Mouse (Mus musculus): ENCODE data around the gene Eri3.
A peak's percentile ranks its signal among the peaks of the same experiment; 100 is the strongest.

Gene Eri3

GRCm38 (mm10) chr4:117657646-117658045 is 107.5 kb downstream of the Eri3 start:
- DNase-seq (ENCODE audit: low spot score), result no peak

GRCm38 (mm10) chr4:117658582-117659444 is 108.6 kb downstream of the Eri3 start:
- no peak for DNase-seq (ENCODE audit: low spot score)

DNA sequence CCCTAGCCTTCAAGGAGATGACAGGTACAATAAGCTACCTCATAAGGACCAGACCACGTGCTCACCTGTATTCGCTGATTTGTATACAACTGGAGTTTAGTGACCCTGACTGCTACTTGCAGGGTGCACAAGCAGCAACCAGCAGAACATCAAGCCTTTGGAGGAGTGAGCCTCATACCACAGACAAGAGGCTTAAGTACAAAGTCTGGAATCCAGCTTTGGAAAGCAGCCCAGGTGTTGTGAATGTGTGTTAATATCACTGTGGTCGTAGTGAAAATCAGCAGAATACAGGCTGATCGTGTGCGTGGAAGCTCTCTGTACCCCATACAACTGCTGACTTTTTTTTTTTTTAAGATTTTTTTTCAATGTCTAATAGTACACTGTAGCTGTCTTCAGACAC is 109.8 kb downstream of the Eri3 start:
- no peak for DNase-seq (ENCODE audit: low spot score)

GRCm38 (mm10) chr4:117664411-117665137 is 114.4 kb downstream of the Eri3 start:
- DNase-seq (ENCODE audit: low spot score), result no peak

DNA sequence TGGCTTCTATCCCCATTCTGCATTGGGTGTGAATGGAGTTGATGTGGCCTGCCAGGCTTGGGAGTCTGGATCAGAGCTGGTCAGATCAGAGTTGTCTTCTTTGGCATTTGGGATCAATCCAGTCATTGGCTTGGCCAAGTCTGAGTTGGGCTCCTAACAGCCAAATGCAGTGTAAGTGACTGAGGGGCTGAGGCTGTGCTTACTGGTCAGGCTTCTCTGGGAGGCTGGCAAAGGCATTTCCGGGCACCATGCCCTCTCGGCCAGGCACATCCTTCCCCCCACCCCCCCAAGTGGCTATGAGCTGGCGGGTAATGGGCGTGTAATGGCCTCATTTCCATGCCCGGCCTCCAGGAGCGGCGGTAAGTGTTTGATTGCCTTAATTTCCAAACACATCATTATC is 115.4 kb downstream of the Eri3 start:
- peak; percentile 8 for DNase-seq (ENCODE audit: low spot score)

- DNase-seq (ENCODE audit: low spot score), result no peak
Measured at GRCm38 (mm10) chr4:117666054-117666453, 115.9 kb downstream of the Eri3 start.

- no peak for DNase-seq (ENCODE audit: low spot score)
Measured at GRCm38 (mm10) chr4:117669874-117670273, 119.7 kb downstream of the Eri3 start.

DNA sequence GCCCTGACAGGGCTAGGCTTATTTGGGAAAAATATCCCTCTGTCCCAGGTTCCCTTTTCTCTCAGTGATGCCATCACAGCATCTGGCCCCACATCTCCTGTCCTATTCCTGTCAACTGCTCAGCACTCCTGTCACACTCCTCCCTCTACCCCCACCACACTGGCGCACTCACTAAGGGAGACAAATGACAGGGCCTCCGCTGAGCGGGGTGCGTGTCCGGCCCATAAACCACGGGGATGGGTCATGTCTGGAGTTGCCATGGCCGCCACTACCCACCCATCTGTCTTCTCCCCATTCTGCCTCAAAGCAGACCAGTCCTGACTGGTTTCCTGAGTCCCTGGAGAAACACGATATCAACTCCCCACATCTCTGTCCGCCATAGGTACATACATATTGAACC is 121.9 kb downstream of the Eri3 start:
- no peak for DNase-seq (ENCODE audit: low spot score)

- DNase-seq (ENCODE audit: low spot score), result no peak
Measured at GRCm38 (mm10) chr4:117673901-117674300, 123.7 kb downstream of the Eri3 start.

- DNase-seq (ENCODE audit: low spot score), result peak; percentile 87
Measured at GRCm38 (mm10) chr4:117676903-117677302, 126.7 kb downstream of the Eri3 start.

- DNase-seq (ENCODE audit: low spot score), result no peak
Measured at GRCm38 (mm10) chr4:117680963-117681362, 130.8 kb downstream of the Eri3 start.

DNA sequence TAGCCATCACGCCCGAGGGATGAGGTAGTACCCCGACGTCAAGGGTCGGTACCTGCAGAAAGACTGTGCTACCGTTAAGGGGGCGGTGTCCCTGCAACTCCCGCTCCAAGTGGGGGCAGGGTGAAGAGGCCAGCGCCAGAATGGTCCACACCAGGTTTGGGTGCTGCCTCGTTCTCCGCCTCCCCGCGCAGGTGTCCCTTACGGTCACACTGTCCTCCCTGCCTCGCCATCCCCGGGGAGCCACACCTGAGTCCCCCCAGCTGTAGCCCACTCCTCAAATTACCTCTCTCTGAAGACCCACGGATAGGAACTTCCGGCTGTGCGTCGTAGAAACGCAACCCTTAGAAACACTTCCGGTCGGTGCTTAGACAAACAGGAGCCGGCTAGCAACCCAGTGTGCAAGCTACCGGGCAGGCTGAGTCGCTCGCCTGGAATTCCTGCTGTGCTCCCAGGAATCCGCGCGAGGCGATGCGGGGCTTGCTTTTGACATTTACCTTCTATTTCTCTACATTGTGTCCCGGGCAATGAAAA is 131.8 kb downstream of the Eri3 start, which contains the start of gene Dmap1:
Gene Dmap1, minus strand, starts transcription at position 343 of the 531 bp plus-strand sequence.
- peak; percentile 86 for DNase-seq (ENCODE audit: low spot score)

DNA sequence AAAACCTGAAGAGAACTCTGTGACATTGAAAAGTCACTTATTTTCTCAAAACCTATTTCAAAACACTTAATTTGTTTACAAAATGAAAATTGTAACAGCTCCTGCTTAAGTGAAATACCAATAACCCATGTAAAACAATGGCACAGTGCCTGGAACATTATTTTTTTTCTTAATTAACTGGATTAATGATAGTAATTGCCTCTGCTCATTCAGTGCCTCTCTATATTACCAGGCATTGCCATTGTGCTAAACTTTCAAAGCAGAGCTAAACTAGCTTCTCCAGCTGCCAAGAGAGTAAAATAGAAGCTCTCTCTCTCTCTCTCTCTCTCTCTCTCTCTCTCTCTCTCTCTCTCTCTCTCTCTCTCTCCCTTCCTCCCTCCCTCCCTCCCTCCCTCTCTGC is 132.3 kb downstream of the Eri3 start:
- DNase-seq (ENCODE audit: low spot score), result no peak

GRCm38 (mm10) chr4:117683048-117683768 is 133.0 kb downstream of the Eri3 start:
- DNase-seq (ENCODE audit: low spot score), result no peak

DNA sequence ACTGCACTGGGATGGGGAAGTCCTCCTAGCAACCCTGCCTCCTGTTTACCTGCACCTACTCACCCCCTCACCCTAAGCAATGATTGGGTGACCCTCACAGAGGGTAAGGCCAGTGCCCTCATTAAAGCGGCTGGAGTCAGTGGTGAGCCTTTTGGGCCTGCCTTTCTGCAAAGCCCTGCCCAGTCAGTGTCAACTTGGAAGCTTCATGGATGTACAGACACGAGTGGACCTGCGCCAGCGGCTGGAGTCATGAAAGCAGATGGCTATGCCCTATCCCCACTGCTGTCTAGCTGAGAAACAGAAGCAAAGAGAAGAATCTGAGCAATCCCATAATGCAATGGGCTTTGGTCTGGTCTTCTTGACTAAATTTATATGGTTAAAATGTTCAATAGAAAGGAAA is 136.2 kb downstream of the Eri3 start:
- DNase-seq (ENCODE audit: low spot score), result no peak

DNA sequence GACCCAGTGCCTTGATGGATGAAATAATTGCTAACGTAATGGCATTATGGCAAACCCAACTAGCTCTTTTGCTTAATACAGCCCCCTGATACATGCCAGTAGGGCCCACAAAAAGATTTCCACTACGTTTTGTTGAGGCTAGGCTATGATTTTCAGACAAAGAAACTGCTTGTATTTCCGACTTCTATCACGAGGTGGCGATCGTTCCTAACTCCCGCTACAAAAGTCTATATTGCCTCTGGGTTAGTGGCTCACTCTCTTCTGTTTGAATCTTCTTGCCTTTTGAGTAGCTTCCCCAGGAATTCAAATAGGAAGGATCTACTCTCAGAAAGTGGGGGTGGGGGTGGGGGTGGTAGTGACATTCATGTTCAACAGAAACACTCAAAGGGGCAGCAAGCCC is 155.2 kb downstream of the Eri3 start:
- peak; percentile 64 for DNase-seq (ENCODE audit: low spot score)

DNA sequence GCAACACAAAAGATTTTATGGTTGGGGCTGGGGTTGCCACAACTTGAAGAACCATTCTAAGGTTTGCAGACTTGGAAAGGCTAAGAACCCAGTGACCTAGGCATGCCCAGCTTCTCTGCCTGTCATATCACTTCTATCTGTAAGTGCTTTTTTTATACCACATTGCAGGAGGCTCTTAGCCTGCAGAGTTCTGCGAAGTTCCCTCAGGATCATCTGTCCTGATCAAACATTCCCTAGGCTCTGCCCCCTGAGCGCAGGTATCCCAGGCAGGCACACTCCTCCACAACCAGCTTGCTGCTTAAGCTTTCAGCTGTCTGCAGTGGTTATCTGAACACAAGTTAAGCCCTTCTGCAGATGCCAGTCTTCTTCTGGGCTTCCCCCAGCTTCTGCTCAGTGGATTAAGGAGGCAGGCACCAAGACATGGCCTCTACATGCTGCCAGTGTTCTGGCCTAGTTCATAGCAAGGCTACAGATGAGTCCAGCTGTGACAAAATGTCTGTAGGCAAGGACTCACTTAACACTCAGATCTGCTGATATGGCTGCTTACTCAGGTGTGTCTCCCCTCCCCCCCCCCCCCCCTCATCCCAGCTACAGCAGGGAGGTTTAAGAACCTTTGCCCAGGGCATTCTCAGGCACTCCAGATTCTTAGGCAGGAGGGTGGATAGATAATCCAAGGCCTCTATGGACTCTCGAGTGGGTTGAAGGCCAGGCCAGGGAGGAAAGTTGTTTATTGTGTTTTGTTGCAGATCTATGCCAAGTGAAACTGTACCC is 158.8 kb downstream of the Eri3 start:
- DNase-seq (ENCODE audit: low spot score), result no peak

DNA sequence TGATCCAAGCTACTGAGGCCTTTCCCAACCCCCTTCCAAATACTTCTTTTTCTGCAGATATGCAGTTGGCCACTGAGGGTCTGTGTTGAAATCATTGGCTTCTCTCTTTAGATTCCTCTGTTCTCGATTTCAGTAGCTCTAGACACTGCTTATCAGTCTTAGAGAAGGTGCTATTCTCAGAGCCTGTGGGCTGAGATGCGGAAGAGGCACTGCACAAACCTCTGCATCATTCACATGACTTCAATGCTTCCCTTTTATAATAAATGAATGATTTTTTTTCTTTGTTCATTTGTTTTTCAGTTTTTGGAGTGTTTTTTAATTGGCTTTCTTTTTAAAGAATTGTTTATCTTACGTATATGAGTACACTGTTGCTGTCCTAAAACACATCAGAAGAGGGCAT is 162.1 kb downstream of the Eri3 start:
- no peak for DNase-seq (ENCODE audit: low spot score)

DNA sequence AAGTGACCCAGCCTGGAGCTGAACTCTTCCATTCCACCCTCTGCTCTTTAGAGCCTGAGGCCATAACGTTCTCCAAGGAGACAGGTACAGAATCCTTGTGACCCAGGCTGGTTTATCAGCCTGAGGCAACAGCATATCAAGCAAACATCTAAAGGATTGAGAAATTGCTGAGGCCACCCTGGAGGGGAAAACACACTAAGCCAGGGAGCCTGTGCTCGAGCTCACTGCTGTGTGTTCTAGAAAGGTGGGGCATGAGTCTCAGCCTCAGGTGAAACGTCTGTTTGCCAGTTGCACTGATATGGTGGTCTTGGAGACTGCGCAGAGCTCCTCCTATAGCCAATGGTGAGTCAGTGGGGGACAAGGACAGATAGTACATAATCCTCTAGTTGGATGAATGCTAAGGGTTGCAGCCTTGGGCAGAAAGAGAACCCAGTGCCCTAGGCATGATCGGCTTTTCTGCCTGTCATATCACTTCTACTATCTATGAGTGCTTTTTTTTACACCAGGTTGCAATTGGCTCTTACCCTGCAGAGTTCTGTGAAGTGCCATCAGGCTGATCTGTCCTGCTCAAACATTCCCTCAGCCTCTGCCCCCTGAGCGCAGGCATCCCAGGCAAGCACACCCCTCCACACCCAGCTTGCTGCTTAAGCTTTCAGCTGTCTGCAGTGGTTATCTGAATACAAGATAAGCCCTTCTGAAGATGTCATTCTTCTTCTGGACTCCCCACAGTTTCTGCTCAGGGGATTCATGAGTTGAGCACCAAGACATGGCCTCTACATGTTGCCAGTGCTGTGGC is 163.3 kb downstream of the Eri3 start:
- DNase-seq (ENCODE audit: low spot score), result no peak
